Mouse (Mus musculus): Measurements from ENCODE around the gene Gal3st2. TPM values are rescaled to one million over a fixed set of nuclear protein-coding genes. Genes with fewer than 3 reads are reported as not detected.

Gal3st2 gene
- polyA plus RNA-seq (2012; rRNA removed) = 0.03 and 0.11 TPM in 2 replicates

DNA sequence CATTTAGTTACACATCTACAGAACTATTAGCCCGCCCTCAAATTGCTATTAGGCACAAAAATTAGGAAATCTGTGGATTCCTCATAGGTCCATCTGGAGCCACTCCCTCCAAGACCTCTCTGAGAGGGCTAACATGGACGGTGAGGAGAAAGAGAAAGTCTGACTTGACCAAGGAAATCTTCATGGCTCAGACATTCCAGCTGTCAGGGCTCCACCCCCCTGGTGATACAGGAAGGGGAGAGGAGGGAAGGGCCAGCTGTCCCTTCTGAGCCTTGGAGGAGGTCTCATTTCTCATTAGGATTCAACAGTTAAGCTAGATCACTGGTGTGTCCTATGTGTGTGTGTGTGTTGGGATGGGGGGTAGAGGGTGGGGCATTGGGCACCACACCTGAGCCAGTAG, at the start of gene Gal3st2:
Gene Gal3st2, plus strand, starts transcription at position 259 of the 400 bp plus-strand sequence.

GRCm38 (mm10) chr1:93824609-93825008, 36.5 kb upstream of the Gal3st2 start, which contains the start of gene D2hgdh:
Gene D2hgdh, plus strand, starts transcription at chr1:93824909.

DNA sequence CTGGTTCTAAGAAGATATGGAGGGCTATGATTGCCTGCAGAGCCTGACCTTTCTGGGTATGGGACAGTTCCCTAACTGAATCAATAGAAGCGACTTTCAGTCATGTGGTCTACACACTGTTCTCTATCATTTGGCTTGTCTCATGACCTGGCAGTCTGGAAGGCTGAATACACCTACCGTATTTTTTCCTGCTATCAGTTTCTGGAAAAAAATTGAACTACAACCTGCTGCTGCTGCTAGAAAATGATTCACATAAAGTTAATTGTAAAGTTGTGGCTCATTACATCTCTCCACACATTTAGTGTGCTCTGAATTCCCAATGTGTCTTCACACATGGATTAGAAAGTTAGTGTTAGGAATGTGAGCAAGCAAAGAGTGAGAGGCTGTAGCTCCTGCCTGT, 56.9 kb downstream of the Gal3st2 start, which contains the start of gene Gal3st2b:
Gene Gal3st2b, plus strand, starts transcription at position 301 of the 400 bp plus-strand sequence.

Other genes starting within 250 kb of the Gal3st2 start
- 48.1 and 48.5 TPM in 2 replicates for gene Stk25, start 202.6 kb upstream of the Gal3st2 start, polyA plus RNA-seq (2012; rRNA removed)
- 75.2 and 100 TPM in 2 replicates for gene Bok, start 175.6 kb upstream of the Gal3st2 start, polyA plus RNA-seq (2012; rRNA removed)
- 17.9 and 19.4 TPM in 2 replicates for gene Atg4b, start 109.8 kb upstream of the Gal3st2 start, polyA plus RNA-seq (2012; rRNA removed)
- gene Thap4, start 106.4 kb upstream of the Gal3st2 start, polyA plus RNA-seq (2012; rRNA removed) = 35.9 and 54.2 TPM in 2 replicates
- gene Dtymk, start 59.4 kb upstream of the Gal3st2 start, polyA plus RNA-seq (2012; rRNA removed) = 10.0 and 11.4 TPM in 2 replicates
- 2.2 and 2.7 TPM in 2 replicates for gene Ing5, start 57.3 kb upstream of the Gal3st2 start, polyA plus RNA-seq (2012; rRNA removed)
- 3.1 and 5.8 TPM in 2 replicates for gene D2hgdh, start 36.4 kb upstream of the Gal3st2 start, polyA plus RNA-seq (2012; rRNA removed)
- gene Gal3st2b, start 57.0 kb downstream of the Gal3st2 start, polyA plus RNA-seq (2012; rRNA removed) = not detected in 2 replicates
- not detected in 2 replicates for gene Gal3st2c, start 129.2 kb downstream of the Gal3st2 start, polyA plus RNA-seq (2012; rRNA removed)
- gene Neu4, start 159.1 kb downstream of the Gal3st2 start, polyA plus RNA-seq (2012; rRNA removed) = not detected in 2 replicates
- gene Pdcd1, start 191.2 kb downstream of the Gal3st2 start, polyA plus RNA-seq (2012; rRNA removed) = 0.34 TPM in 1 of 2 replicates, not detected in the other